Mouse (Mus musculus): ENCODE data around the gene Cd22.

- no peak for TF ChIP-seq GATA1 (IDR thresholded peaks at IDR 0.05; ENCODE audit: borderline replicate concordance, low read length)
- TF ChIP-seq FLI1 (IDR thresholded peaks at IDR 0.05; ENCODE audit: low read length): no peak
Observed at GRCm38 (mm10) chr7:30873083-30873482, 7.1 kb downstream of the Cd22 start.

All from megakaryocyte, embryonic 14.5 days (primary cell).